Mouse (Mus musculus) embryonic facial prominence, embryonic 13.5 days (tissue): ENCODE results near the gene Dgkq. TPM values are rescaled to one million over a fixed set of nuclear protein-coding genes. Genes with fewer than 3 reads are reported as not detected.
A peak's percentile ranks its signal among the peaks of the same experiment; 100 is the strongest.

Source experiments
- ATAC-seq: fragments of 200-750 bp; cut with Nextera tagmentation; 2 replicates; pipeline ENCODE4 v1.8.0; 2017; ENCODE audit warnings: low read depth; ENCODE audit not compliant: insufficient number of reproducible peaks, insufficient read depth, low FRiP score, low TSS enrichment
- H3K27ac ChIP-seq: fragments of 300-500 bp; sonication (generic); 2 replicates; pipeline ENCODE4 v1.5.1; 2015; ENCODE audit warnings: moderate library complexity, mild to moderate bottlenecking, inconsistent platforms
- H3K27me3 ChIP-seq: fragments of 300-500 bp; sonication (generic); 2 replicates; pipeline ENCODE4 v1.6.1; 2015; ENCODE audit warnings: mild to moderate bottlenecking, inconsistent platforms
- H3K36me3 ChIP-seq: fragments of 300-500 bp; sonication (generic); 2 replicates; pipeline ENCODE4 v1.6.1; 2015; ENCODE audit warnings: mild to moderate bottlenecking, inconsistent platforms
- H3K4me1 ChIP-seq: fragments of 300-500 bp; sonication (generic); 2 replicates; pipeline ENCODE4 v1.6.1; 2015; ENCODE audit warnings: inconsistent platforms
- H3K4me2 ChIP-seq: fragments of 300-500 bp; sonication (generic); 2 replicates; pipeline ENCODE4 v1.6.1; 2015; ENCODE audit warnings: moderate library complexity, mild to moderate bottlenecking, inconsistent platforms
- H3K4me3 ChIP-seq: fragments of 300-500 bp; sonication (generic); 2 replicates; pipeline ENCODE4 v1.5.1; 2015; ENCODE audit warnings: mild to moderate bottlenecking, inconsistent platforms
- H3K9ac ChIP-seq: fragments of 300-500 bp; sonication (generic); 2 replicates; pipeline ENCODE4 v1.6.1; 2015; ENCODE audit warnings: mild to moderate bottlenecking, inconsistent platforms
- H3K9me3 ChIP-seq: fragments of 300-500 bp; sonication (generic); 2 replicates; pipeline ENCODE4 v1.6.1; 2016; ENCODE audit warnings: inconsistent platforms
- WGBS: fragments of 180-500 bp; shearing (Covaris S2); methylation state at CpG from one replicate; pipeline ENCODE4 v1.1.7; 2015; ENCODE audit warnings: mixed read lengths; 5-methylcytosine and 5-hydroxymethylcytosine counted together
- polyA plus RNA-seq: library from polyadenylated mRNA; unstranded; fragments of >200 nt; fragmentation: Nextera tagmentation; extraction: Ambion mirVana; gene quantifications from 2 replicates; pipeline ENCODE4 v1.2.1, GENCODE M21; 2015

Dgkq gene
- polyA plus RNA-seq, 1 experiment from 2014 or later = 18.8 TPM

DNA sequence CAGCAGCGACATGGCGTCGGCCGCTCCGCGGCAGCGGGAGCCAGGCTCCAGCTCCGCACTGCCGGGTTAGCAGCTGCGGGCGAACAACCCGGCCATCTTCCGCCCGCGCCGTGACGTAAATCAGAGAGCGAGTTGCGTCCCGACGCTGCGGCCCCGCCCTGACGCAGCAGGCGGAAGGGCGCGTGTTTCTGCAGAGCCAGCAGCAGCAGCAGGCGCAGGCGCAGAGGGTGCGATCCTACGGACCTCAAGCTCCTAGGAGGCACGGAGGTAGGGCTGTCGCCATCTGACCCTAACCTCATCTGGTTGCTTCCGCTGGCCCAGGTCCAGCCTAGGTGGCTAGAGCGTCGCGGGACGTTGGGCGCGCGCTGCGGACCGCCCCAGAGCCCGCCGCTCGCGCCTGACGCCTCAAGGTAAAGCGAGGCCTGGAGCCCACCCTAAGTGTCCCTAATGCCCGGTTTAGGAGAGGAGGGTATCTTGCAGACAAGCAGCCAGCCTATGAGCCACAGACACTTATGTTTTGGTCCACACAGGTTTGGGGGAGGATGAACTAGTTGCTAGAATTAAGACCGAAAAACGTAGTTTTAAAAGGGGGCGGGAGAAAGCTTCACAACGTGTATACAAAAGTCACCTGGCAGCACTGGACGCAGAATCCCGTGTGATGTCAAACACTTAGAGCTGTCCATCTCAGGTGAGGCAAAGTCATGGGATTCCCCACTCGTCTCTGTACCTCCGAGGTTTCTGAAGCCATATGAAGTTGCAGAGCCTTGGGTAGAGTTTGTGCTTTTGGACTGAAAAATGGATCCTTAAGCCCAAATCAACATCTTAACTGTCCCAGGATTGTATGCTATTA is 39.6 kb downstream of the Dgkq start, which contains the start of the genes Gak and Tmem175:
TSS of gene Gak (minus strand) at position 122 of the 850 bp plus-strand sequence.
TSS of gene Tmem175 (plus strand) at position 137 of the 850 bp plus-strand sequence.
- WGBS = under 1% methylated on average over 58 of the region's 58 CpGs
- Histone ChIP-seq H3K36me3 (no peaks in the 10 kb centered on the region), H3K9ac (peak within 1 kb of the TSS; percentile 88), H3K9me3 (no peaks in the 10 kb centered on the region), H3K27ac (peak within 1 kb of the TSS; percentile 77), H3K4me1 (peaks cover 20% of the 10 kb centered on the region), H3K27me3 (no peaks in the 10 kb centered on the region), H3K4me3 (peak within 1 kb of the TSS; percentile 66), H3K4me2 (peak within 1 kb of the TSS; percentile 87)
- peak; percentile 91 for ATAC-seq

DNA sequence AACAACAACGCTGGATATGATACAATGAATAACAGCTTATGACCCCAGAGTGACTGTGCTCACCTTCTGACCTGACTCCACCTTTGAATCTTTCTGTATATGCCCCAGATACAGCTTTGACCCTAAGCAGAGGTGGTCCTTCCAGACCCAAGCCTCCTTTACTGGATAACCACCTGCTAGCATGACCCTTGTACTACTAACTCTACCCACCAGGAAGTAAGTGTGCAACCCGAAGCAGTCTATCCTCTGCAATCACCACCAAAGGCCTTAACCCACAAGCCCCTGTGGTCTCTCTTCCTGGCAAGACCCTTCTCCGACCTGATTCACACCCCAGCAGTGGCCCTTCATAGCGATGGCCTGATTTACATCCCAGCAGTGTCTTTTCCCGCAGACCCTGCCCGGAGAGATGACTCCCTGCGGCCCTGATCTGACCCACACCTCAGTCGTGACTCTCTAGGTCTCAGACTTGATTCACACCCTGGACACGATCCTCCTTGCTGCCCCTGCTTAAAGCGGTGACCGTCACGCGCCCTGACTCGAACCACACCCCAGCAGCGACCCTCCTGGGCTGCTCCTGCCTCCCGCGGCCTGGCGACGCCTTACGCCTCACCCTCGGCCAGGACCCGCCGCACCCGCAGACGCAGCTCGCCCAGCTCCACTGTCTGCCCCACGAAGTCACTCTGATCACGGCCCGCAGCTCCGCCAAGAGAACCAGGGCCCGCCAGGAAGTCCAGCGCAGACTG is 40.4 kb downstream of the Dgkq start:
- Histone ChIP-seq H3K27me3 (no peaks in the 10 kb centered on the region), H3K36me3 (peaks cover 7% of the 10 kb centered on the region), H3K4me1 (peaks cover 20% of the 10 kb centered on the region), H3K27ac (peak overlapping the region; percentile 77), H3K4me2 (peak overlapping the region; percentile 87), H3K9ac (peak overlapping the region; percentile 88), H3K9me3 (no peaks in the 10 kb centered on the region), H3K4me3 (peak overlapping the region; percentile 66)
- peak; percentile 78 for ATAC-seq
- WGBS = 2% methylated on average over 32 of the region's 32 CpGs

DNA sequence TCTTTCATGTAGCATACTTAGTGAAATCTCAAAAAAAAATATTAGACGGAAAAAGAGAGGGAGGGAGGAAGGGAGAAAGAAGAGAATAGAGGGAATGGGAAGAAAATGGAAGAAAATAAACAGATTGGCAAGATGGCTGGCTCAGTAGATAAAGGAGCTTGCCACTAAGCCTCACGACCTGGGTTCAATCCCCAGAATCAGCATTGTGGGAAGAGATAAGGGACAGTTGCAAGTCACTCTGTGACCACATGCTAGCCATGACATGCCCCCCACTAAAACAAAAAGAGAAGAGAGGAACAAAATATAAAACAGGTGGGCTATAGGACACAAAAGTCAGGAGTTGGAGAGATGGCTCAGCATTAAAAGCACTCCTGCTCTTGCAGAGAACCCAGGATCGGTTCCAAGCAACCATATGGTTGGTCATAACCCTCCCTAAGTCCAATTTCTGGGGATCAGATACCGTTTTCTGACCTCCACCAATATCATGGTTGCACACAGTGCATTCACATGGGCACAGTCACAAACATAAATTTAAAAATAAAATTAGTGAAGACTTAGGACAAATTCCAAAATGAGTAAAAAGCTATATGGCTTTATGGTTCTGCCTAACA is 43.3 kb downstream of the Dgkq start:
- Histone ChIP-seq H3K36me3 (peaks cover 34% of the 10 kb centered on the region), H3K4me3 (no peak overlapping the region), H3K4me2 (no peak overlapping the region), H3K9me3 (no peaks in the 10 kb centered on the region), H3K4me1 (peaks cover 20% of the 10 kb centered on the region), H3K27ac (no peak overlapping the region), H3K9ac (no peak overlapping the region), H3K27me3 (no peaks in the 10 kb centered on the region)
- 83% methylated on average over 4 of the region's 4 CpGs for WGBS
- ATAC-seq = no peak

- ATAC-seq = no peak
- no peak overlapping the region for H3K9ac ChIP-seq
- no peaks in the 10 kb centered on the region for H3K4me1 ChIP-seq
- no peak overlapping the region for H3K4me3 ChIP-seq
- 73% methylated on average over 2 of the region's 2 CpGs for WGBS
- H3K27me3 ChIP-seq = no peaks in the 10 kb centered on the region
- no peaks in the 10 kb centered on the region for H3K9me3 ChIP-seq
- peaks cover 55% of the 10 kb centered on the region for H3K36me3 ChIP-seq
- no peak overlapping the region for H3K4me2 ChIP-seq
- H3K27ac ChIP-seq = no peak overlapping the region
Observed at GRCm38 (mm10) chr5:108621870-108622269, 47.6 kb downstream of the Dgkq start.

- Histone ChIP-seq H3K27ac (no peak overlapping the region), H3K9ac (no peak overlapping the region), H3K27me3 (no peaks in the 10 kb centered on the region), H3K4me2 (no peak overlapping the region), H3K4me1 (no peaks in the 10 kb centered on the region), H3K9me3 (no peaks in the 10 kb centered on the region), H3K36me3 (peaks cover 93% of the 10 kb centered on the region), H3K4me3 (no peak overlapping the region)
- WGBS = 96% methylated on average over 1 of the region's 1 CpGs
- ATAC-seq = no peak
Observed at GRCm38 (mm10) chr5:108610426-108610825, 59.0 kb downstream of the Dgkq start.

GRCm38 (mm10) chr5:108602537-108602936 is 66.9 kb downstream of the Dgkq start:
- no peak overlapping the region for H3K27ac ChIP-seq
- H3K9ac ChIP-seq = no peak overlapping the region
- peaks cover 93% of the 10 kb centered on the region for H3K36me3 ChIP-seq
- 93% methylated on average over 9 of the region's 9 CpGs for WGBS
- no peaks in the 10 kb centered on the region for H3K4me1 ChIP-seq
- no peak for ATAC-seq
- no peak overlapping the region for H3K4me2 ChIP-seq
- no peaks in the 10 kb centered on the region for H3K9me3 ChIP-seq
- H3K4me3 ChIP-seq = no peak overlapping the region
- no peaks in the 10 kb centered on the region for H3K27me3 ChIP-seq

GRCm38 (mm10) chr5:108599923-108600322 is 69.5 kb downstream of the Dgkq start:
- Histone ChIP-seq H3K4me3 (no peak overlapping the region), H3K4me1 (no peaks in the 10 kb centered on the region), H3K36me3 (peaks cover 94% of the 10 kb centered on the region), H3K27me3 (no peaks in the 10 kb centered on the region), H3K27ac (no peak overlapping the region), H3K9ac (no peak overlapping the region), H3K4me2 (no peak overlapping the region), H3K9me3 (no peaks in the 10 kb centered on the region)
- ATAC-seq = no peak
- WGBS = 76% methylated on average over 1 of the region's 1 CpGs

Other genes starting within 250 kb of the Dgkq start
- gene Atp5k, start 235.2 kb downstream of the Dgkq start, polyA plus RNA-seq = 451 and 456 TPM in 2 replicates
- gene Mfsd7a, start 220.8 kb downstream of the Dgkq start, polyA plus RNA-seq = 0.13 and 0.74 TPM in 2 replicates
- 22.8 and 30.4 TPM in 2 replicates for gene Pcgf3, start 208.4 kb downstream of the Dgkq start, polyA plus RNA-seq
- 0.66 and 1.0 TPM in 2 replicates for gene Cplx1, start 119.6 kb downstream of the Dgkq start, polyA plus RNA-seq
- gene Gak, start 39.9 kb downstream of the Dgkq start, polyA plus RNA-seq = 46.7 and 49.2 TPM in 2 replicates
- gene Tmem175, start 39.9 kb downstream of the Dgkq start, polyA plus RNA-seq = 23.7 and 25.8 TPM in 2 replicates
- gene Idua, start 9.3 kb downstream of the Dgkq start, polyA plus RNA-seq = 14.6 and 15.3 TPM in 2 replicates
- 1.1 and 1.3 TPM in 2 replicates for gene Slc26a1, start 5.9 kb upstream of the Dgkq start, polyA plus RNA-seq
- gene Fgfrl1, start 22.7 kb upstream of the Dgkq start, polyA plus RNA-seq = 14.4 and 26.7 TPM in 2 replicates
- not detected in 2 replicates for gene Rnf212, start 105.3 kb upstream of the Dgkq start, polyA plus RNA-seq
- gene Tmed11, start 125.7 kb upstream of the Dgkq start, polyA plus RNA-seq = not detected in 2 replicates
- gene Vmn2r8, start 139.2 kb upstream of the Dgkq start, polyA plus RNA-seq = not detected in 2 replicates
- gene Vmn2r9, start 182.9 kb upstream of the Dgkq start, polyA plus RNA-seq = not detected in 2 replicates